ENCODE assay signal across 29 mouse cellular contexts in genomic region chr6:94961821-94962220, GRCm38 (mm10).
A peak's percentile ranks its signal among the peaks of the same experiment; 100 is the strongest.
DNase-seq lines count a peak whose midpoint lies in the region; ATAC-seq and TF ChIP-seq lines count a peak whose summit lies in the region.
"Had no signal": no experiment of that assay in that cellular context is flagged by ENCODE, and none has a peak within 500 bp of the region (broad histone marks: within the 10 kb centered on the region; RNA-seq: fewer than 3 reads in every experiment).

No protein-coding gene starts in this region.

- no peak for TF ChIP-seq CTCF in liver, adult 2 months (IDR thresholded peaks at IDR 0.05; ENCODE audit: low read depth, low read length)
- no peak for TF ChIP-seq CTCF in liver, postnatal 0 days (IDR thresholded peaks at IDR 0.05; ENCODE audit: low read depth)

- DNase-seq in liver, adult 2 months (ENCODE audit: extremely low read depth, low read depth, low spot score), result peak; percentile 5
- DNase-seq in liver, postnatal 0 days, result no peak
- DNase-seq in splenic B cell, adult 2 months (ENCODE audit: low read depth, low spot score), result peak; percentile 8
- no peak for DNase-seq in forebrain, embryonic 10.5 days (ENCODE audit: extremely low spot score, low spot score)
- no peak for DNase-seq in left cerebral cortex, postnatal 25 days (ENCODE audit: low spot score in 2 of 2)
- DNase-seq: adrenal gland, postnatal 14 days; B cell, adult 2 months; cerebellum, adult 11 months; cerebellum, adult 2 months; cerebellum, adult 9-11 months; cerebellum, postnatal 25 days; embryo, embryonic 11 days; forebrain, postnatal 0 days; gastrocnemius, adult 2 months; gastrocnemius, postnatal 14 days; heart, adult 18-20 months; heart, postnatal 10 days; heart, postnatal 36 days had no signal

- no peaks in the 10 kb centered on the region for H3K4me1 ChIP-seq in liver, adult 2 months (ENCODE audit: control insufficient read depth, insufficient read depth, low read length)
- H3K4me1 ChIP-seq in liver, postnatal 0 days (ENCODE audit: insufficient read depth), result no peaks in the 10 kb centered on the region
- peaks cover 18% of the 10 kb centered on the region for H3K4me1 ChIP-seq in forebrain, embryonic 10.5 days
- H3K4me1 ChIP-seq: intestine, embryonic 15.5 days had no signal

- no peak overlapping the region for H3K4me2 ChIP-seq in liver, postnatal 0 days (ENCODE audit: low read depth, low read length)
- H3K4me2 ChIP-seq: embryonic facial prominence, embryonic 13.5 days; heart, embryonic 15.5 days; hindbrain, embryonic 13.5 days; intestine, embryonic 15.5 days had no signal

- TF ChIP-seq POLR2A in liver, adult 2 months (IDR thresholded peaks at IDR 0.05; ENCODE audit: extremely low read depth, insufficient read depth, low read length), result no peak

- H3K9ac ChIP-seq in liver, adult 2 months (ENCODE audit: low read depth, low read length), result no peak overlapping the region
- no peak overlapping the region for H3K9ac ChIP-seq in liver, postnatal 0 days (replicated peaks)
- H3K9ac ChIP-seq: embryonic facial prominence, embryonic 13.5 days; forebrain, postnatal 0 days; heart, embryonic 12.5 days; heart, embryonic 15.5 days; hindbrain, embryonic 13.5 days; intestine, embryonic 15.5 days had no signal

- no peaks in the 10 kb centered on the region for H3K9me3 ChIP-seq in liver, postnatal 0 days (ENCODE audit: low read length)
- H3K9me3 ChIP-seq in forebrain, embryonic 10.5 days, result no peaks in the 10 kb centered on the region
- H3K9me3 ChIP-seq: embryonic facial prominence, embryonic 10.5 days; embryonic facial prominence, embryonic 13.5 days; heart, embryonic 12.5 days; heart, embryonic 15.5 days; hindbrain, embryonic 10.5 days; hindbrain, embryonic 13.5 days; intestine, embryonic 15.5 days had no signal

- H3K27me3 ChIP-seq in liver, adult 2 months (ENCODE audit: control insufficient read depth, insufficient read depth, low read length), result no peaks in the 10 kb centered on the region
- H3K27me3 ChIP-seq in liver, postnatal 0 days (ENCODE audit: insufficient read depth, low read length), result no peaks in the 10 kb centered on the region
- H3K27me3 ChIP-seq in splenic B cell, adult 2 months (ENCODE audit: control insufficient read depth, insufficient read depth, low read length, poor library complexity, severe bottlenecking), result no peaks in the 10 kb centered on the region
- H3K27me3 ChIP-seq in forebrain, embryonic 10.5 days (ENCODE audit: poor library complexity, severe bottlenecking), result no peaks in the 10 kb centered on the region
- H3K27me3 ChIP-seq: embryonic facial prominence, embryonic 13.5 days; heart, embryonic 15.5 days; hindbrain, embryonic 13.5 days; intestine, embryonic 15.5 days had no signal

- intact Hi-C loops in left cerebral cortex, postnatal 25 days (cut with DNase I), result no loop called here

- no peaks in the 10 kb centered on the region for H3K79me2 ChIP-seq in liver, adult 2 months (ENCODE audit: control insufficient read depth, insufficient read depth, low read length)

- no peak overlapping the region for H3K4me3 ChIP-seq in liver, adult 2 months (ENCODE audit: insufficient read depth, low read depth, low read length)
- H3K4me3 ChIP-seq in liver, postnatal 0 days (ENCODE audit: low read depth, low read length), result no peak overlapping the region
- no peak overlapping the region for H3K4me3 ChIP-seq in forebrain, embryonic 10.5 days
- H3K4me3 ChIP-seq: embryonic facial prominence, embryonic 10.5 days; embryonic facial prominence, embryonic 13.5 days; erythroblast, embryonic 14.5 days; gastrocnemius, adult 2 months; heart, embryonic 12.5 days; heart, embryonic 15.5 days; hindbrain, embryonic 10.5 days; hindbrain, embryonic 13.5 days; intestine, embryonic 15.5 days had no signal

- 90% methylated on average over 1 of the region's 1 CpGs for WGBS in liver, adult 2 months
- 27% methylated on average over 1 of the region's 1 CpGs for WGBS in liver, postnatal 0 days (ENCODE audit: insufficient replicate concordance)
- WGBS in forebrain, embryonic 10.5 days, result 89% methylated on average over 1 of the region's 1 CpGs

- no peak overlapping the region for H3K27ac ChIP-seq in liver, adult 2 months (replicated peaks; ENCODE audit: insufficient read depth, low read depth, low read length)
- H3K27ac ChIP-seq in liver, postnatal 0 days (ENCODE audit: low read depth), result no peak overlapping the region
- H3K27ac ChIP-seq in forebrain, embryonic 10.5 days, result no peak overlapping the region
- H3K27ac ChIP-seq: embryonic facial prominence, embryonic 13.5 days; gastrocnemius, adult 2 months; hindbrain, embryonic 10.5 days; hindbrain, embryonic 13.5 days; intestine, embryonic 15.5 days had no signal

- no peak for ATAC-seq in liver, postnatal 0 days
- ATAC-seq in granulocyte monocyte progenitor cell, adult 5-6 weeks (replicated peaks; ENCODE audit: poor library complexity, severe bottlenecking), result peak; percentile 68
- ATAC-seq: forebrain, embryonic 14.5 days; forebrain, postnatal 0 days; hindbrain, embryonic 16.5 days; intestine, embryonic 15.5 days had no signal

- no peak for TF ChIP-seq EP300 in liver, postnatal 0 days (IDR thresholded peaks at IDR 0.05; ENCODE audit: low read depth)

- H3K36me3 ChIP-seq in liver, adult 2 months (ENCODE audit: control insufficient read depth, insufficient read depth, low read length), result no peaks in the 10 kb centered on the region
- no peaks in the 10 kb centered on the region for H3K36me3 ChIP-seq in liver, postnatal 0 days (replicated peaks; ENCODE audit: insufficient read depth, low read length)
- H3K36me3 ChIP-seq in splenic B cell, adult 2 months (ENCODE audit: control insufficient read depth, insufficient read depth, low read length, poor library complexity, severe bottlenecking), result no peaks in the 10 kb centered on the region
- no peaks in the 10 kb centered on the region for H3K36me3 ChIP-seq in forebrain, embryonic 10.5 days (replicated peaks)
- H3K36me3 ChIP-seq: embryonic facial prominence, embryonic 10.5 days; embryonic facial prominence, embryonic 13.5 days; heart, embryonic 12.5 days; heart, embryonic 15.5 days; hindbrain, embryonic 10.5 days; hindbrain, embryonic 13.5 days; intestine, embryonic 15.5 days had no signal

Comparison
In these comparisons a context has a peak if more than half of its experiments do, and no peak if none do; other contexts are left out.
1. DNase-seq: peak in liver, adult 2 months (single experiment) and splenic B cell, adult 2 months (single experiment); none in liver, postnatal 0 days (single experiment), forebrain, embryonic 10.5 days (single experiment) and left cerebral cortex, postnatal 25 days (0 of 2).